Mouse (Mus musculus): Measurements from ENCODE around the gene Rapgef1. TPM values are rescaled to one million over a fixed set of nuclear protein-coding genes. Genes with fewer than 3 reads are reported as not detected.

Rapgef1 gene
- polyA plus RNA-seq, 1 experiment, result 65.2 TPM

DNA sequence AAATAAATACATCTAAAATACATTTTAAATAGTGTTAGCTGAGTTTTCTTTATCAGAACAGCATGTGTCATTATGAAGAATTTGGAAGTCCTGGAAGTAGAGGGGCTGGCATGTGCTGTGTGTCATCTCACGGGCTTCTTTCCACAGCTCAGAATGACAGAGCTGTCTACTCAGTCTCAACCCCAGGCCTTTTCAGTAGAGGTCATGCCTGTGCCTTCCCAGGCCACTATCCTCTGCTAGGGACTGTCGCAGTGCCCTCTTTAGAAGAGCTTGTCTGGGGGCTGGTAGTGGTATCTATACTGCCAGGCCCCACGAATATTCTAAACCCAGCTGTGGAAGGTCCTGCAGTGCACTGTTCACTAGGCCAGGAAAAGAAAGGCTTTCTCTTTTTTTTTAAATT is 2.1 kb downstream of the Rapgef1 start:
- WGBS, result 62% methylated on average over 3 of the region's 3 CpGs
- no peak for DNase-seq
- no peak for TF ChIP-seq POLR2A (IDR thresholded peaks at IDR 0.05; ENCODE audit: borderline replicate concordance, extremely low read depth, low read depth, low read length)
- TF ChIP-seq CTCF (IDR thresholded peaks at IDR 0.05; ENCODE audit: insufficient read depth, low read length), result no peak
- Histone ChIP-seq H3K4me3 (replicated peaks; ENCODE audit: extremely low read depth, low read depth, low read length) (no peak overlapping the region), H3K4me1 (ENCODE audit: control insufficient read depth, insufficient read depth, low read length) (peaks cover 31% of the 10 kb centered on the region)

DNA sequence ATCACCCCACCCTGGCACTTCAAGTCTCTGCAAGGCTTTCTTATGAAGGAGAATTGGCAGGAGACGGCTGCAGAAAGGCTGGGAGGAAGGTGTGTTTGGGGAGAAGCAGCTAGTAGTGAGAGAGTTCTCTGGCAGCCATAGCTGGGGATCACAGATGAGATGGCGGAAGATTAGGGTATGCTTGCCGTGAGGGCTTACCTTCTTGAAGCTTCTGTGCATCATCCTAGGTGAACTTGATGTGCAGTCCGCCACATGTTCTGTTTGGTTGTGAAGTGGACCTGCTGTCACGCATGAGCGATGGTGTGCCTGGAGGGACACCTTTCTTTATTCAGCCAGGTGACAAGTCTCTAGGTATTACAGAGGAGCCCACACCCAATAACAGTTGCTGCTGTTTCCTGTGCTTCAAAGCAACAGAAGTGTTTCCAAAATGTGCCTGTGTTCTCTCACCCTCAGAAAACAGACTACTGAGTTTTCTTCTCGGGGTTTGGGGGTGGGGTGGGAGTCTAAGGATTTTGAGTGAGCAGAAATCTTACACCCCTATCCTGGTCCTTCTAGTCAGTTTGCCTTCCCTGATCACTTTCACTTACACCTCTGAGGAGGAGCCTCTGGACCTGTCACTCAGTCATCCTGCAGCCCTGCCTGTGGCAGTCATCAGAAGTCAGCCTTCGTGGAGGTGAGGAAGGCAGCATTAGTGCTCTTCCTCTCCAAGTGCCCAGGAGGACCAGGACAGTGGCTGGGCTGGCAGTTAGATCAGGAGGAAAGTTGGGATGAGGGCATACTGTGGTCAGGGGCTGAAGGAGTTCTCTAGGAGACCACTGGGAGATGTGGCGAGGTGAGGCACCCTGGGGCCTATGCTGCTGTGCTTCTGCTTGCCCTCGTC is 2.8 kb downstream of the Rapgef1 start:
- DNase-seq, result no peak
- WGBS, result 76% methylated on average over 10 of the region's 10 CpGs
- peaks cover 31% of the 10 kb centered on the region for H3K4me1 ChIP-seq (ENCODE audit: control insufficient read depth, insufficient read depth, low read length)

DNA sequence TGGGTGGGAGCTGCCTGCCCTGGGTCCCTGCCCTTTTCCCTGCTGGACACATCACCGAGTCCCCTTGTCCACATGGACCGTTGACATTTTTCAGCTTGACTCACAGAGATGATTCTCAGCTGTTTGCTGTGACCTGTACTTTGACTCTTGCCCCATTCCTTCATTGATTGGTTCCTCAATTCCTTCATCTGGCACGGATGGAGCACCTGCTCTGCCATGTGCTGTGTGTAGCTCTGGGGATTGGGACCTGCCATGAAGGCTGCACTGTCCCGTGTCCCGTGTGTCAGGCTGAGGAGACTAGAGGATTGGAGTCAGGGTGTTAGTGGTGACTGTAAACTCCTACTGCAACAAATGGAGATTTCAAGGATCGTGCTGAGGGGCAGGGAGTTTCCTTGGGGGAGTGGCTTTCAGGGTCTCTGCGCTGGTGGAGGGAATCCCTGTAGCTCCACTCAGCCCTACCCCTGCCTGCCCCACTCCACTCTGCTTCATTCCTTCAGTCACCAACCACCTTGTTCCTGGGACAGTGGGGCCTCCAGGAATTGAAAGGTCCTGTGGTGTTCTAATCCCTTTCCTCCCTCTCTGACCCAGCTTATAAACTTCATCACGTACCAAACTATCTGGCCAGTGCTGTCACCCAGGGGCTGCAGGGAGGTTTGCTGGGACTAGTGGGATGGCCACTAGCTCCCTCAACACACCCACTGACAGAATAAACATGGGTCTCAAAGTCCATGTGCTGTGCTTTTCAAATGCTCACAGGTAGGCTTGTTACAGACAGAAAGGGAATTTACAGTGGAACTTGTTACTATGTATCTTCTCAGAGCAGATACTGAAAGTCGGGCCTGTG is 3.9 kb downstream of the Rapgef1 start:
- H3K4me1 ChIP-seq (ENCODE audit: control insufficient read depth, insufficient read depth, low read length), result peaks cover 34% of the 10 kb centered on the region
- H3K4me3 ChIP-seq (replicated peaks; ENCODE audit: extremely low read depth, low read depth, low read length), result no peak overlapping the region
- WGBS, result 61% methylated on average over 9 of the region's 9 CpGs
- DNase-seq, result no peak
- no peak for TF ChIP-seq POLR2A (IDR thresholded peaks at IDR 0.05; ENCODE audit: borderline replicate concordance, extremely low read depth, low read depth, low read length)
- no peak for TF ChIP-seq CTCF (IDR thresholded peaks at IDR 0.05; ENCODE audit: insufficient read depth, low read length)

More for the DNA sequence above, 2.8 kb downstream of the Rapgef1 start:
- H3K4me3 ChIP-seq (replicated peaks; ENCODE audit: extremely low read depth, low read depth, low read length), result no peak overlapping the region
- TF ChIP-seq POLR2A (IDR thresholded peaks at IDR 0.05; ENCODE audit: borderline replicate concordance, extremely low read depth, low read depth, low read length) (no peak), CTCF (IDR thresholded peaks at IDR 0.05; ENCODE audit: insufficient read depth, low read length) (no peak)

DNA sequence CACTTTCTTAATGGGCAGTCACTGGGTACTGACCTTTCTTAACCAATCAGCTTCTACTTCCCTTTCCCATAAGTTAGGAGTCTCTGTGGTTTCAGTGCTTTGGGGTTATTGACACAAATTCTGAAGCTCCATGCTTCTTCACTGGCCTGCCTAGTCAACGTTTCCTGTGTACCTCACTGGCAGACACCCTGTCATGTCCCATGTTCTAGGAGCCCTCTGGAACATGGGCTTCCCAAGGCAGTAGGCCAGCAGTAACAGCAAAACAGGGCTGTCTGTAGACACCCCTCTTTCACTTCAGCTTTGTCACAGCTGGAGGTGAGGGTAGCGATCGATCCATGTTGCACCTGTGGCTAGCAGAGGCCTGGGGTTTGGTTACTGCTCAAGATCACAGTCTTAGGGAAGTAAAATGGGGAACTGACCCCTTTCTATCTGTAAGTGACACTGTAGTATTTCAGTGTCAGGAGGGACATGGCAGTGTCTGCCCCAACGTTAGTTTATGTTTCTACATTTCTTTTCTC is 4.6 kb downstream of the Rapgef1 start:
- 59% methylated on average over 4 of the region's 4 CpGs for WGBS
- Histone ChIP-seq H3K4me3 (replicated peaks; ENCODE audit: extremely low read depth, low read depth, low read length) (no peak overlapping the region), H3K4me1 (ENCODE audit: control insufficient read depth, insufficient read depth, low read length) (peaks cover 40% of the 10 kb centered on the region)
- DNase-seq, result no peak
- TF ChIP-seq POLR2A (IDR thresholded peaks at IDR 0.05; ENCODE audit: borderline replicate concordance, extremely low read depth, low read depth, low read length) (no peak), CTCF (IDR thresholded peaks at IDR 0.05; ENCODE audit: insufficient read depth, low read length) (no peak)

DNA sequence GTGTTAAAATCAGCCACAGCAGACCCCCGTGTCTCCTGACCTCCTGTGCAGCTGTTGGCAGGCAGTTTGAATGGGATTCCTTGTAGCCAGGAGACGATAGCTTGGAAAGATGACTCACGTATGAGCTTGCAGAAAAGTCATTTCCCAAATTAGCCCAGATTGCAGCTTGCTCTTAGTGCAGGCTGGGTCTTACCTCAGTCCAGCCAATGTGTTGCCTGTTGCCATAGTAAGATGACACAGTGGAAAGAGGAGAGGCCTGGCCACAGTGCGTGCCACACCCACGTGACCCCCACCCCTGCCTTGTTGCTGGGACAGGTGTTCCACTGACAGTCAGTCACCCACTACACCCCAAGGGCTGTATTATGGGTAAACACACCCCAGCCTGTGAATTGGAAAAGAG is 5.2 kb downstream of the Rapgef1 start:
- peaks cover 42% of the 10 kb centered on the region for H3K4me1 ChIP-seq (ENCODE audit: control insufficient read depth, insufficient read depth, low read length)
- DNase-seq, result no peak
- no peak overlapping the region for H3K4me3 ChIP-seq (replicated peaks; ENCODE audit: extremely low read depth, low read depth, low read length)
- WGBS, result 30% methylated on average over 5 of the region's 5 CpGs
- TF ChIP-seq CTCF (IDR thresholded peaks at IDR 0.05; ENCODE audit: insufficient read depth, low read length), result no peak
- TF ChIP-seq POLR2A (IDR thresholded peaks at IDR 0.05; ENCODE audit: borderline replicate concordance, extremely low read depth, low read depth, low read length), result no peak

DNA sequence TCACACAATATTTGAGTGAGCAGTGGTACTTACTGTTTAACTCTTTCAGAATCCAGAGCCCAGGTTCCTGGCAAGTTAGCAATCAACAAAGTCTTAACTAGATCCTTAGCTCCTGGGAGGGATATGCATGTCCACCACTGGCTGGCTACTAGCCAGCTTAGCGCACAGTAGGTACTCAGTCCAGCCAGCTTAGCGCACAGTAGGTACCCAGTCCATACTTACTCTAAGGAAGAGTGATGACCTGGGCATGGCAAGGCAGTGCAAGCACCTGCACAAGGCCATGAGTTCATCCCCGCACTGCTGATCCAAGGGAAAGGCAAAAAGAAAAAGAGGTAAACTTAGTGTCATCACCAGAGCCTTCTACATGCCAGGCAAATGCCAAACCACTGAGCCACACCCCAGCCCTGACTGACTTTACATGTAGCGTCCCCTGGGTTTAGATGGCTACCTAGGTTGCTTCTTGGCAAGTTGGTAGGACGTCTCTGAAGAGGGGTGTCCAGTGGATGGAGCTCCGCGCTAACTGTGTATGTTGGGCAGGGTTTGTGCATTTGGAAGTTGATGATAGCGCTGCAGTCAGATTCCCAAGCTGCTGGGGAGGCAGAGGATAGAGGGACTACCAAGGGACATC is 6.2 kb downstream of the Rapgef1 start:
- TF ChIP-seq POLR2A (IDR thresholded peaks at IDR 0.05; ENCODE audit: borderline replicate concordance, extremely low read depth, low read depth, low read length) (no peak), CTCF (IDR thresholded peaks at IDR 0.05; ENCODE audit: insufficient read depth, low read length) (no peak)
- peaks cover 37% of the 10 kb centered on the region for H3K4me1 ChIP-seq (ENCODE audit: control insufficient read depth, insufficient read depth, low read length)
- no peak overlapping the region for H3K4me3 ChIP-seq (replicated peaks; ENCODE audit: extremely low read depth, low read depth, low read length)
- WGBS, result 95% methylated on average over 8 of the region's 8 CpGs
- DNase-seq, result no peak

DNA sequence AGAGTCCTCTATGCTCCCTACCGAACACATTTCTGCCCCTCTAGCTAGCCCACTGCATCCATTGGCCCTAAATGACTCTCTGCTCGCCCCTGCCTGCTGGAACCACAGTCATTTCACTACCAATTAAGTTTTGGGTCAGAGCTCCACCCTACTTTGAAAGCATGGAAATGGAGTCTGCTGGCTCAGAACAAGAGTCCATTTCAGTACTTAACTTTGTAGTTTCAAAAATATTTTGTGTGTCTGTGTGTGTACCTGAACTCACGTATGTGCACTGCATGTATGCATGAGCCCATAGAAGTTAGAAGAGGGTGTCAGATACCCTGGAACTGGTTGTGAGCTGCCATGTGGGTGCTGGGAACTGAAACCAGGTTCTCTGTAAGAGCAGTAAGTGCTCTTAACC is 7.8 kb downstream of the Rapgef1 start:
- no peak for DNase-seq
- Histone ChIP-seq H3K4me1 (ENCODE audit: control insufficient read depth, insufficient read depth, low read length) (peaks cover 32% of the 10 kb centered on the region), H3K4me3 (replicated peaks; ENCODE audit: extremely low read depth, low read depth, low read length) (no peak overlapping the region)
- TF ChIP-seq POLR2A (IDR thresholded peaks at IDR 0.05; ENCODE audit: borderline replicate concordance, extremely low read depth, low read depth, low read length) (no peak), CTCF (IDR thresholded peaks at IDR 0.05; ENCODE audit: insufficient read depth, low read length) (no peak)
- 88% methylated on average over 3 of the region's 3 CpGs for WGBS

DNA sequence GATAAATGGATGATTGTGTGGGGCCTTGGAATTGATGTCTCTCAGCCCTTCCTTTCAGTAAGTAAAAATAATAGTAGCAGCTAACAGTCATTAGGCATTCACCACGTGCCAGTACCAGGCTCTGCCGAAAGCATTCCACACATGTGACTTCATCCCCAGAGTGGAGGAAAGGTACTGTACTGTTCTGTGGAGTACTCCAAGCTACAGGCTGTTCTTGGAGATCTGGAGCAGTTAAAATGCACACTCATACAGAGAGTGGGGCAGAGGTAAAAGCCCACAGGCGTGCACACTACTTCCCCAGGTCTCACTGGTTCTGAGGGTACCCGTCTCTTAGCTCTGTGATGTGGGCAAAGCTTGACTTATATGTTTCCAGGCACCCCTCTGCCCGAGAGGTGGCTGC is 8.7 kb downstream of the Rapgef1 start:
- DNase-seq, result no peak
- peaks cover 32% of the 10 kb centered on the region for H3K4me1 ChIP-seq (ENCODE audit: control insufficient read depth, insufficient read depth, low read length)
- WGBS, result 54% methylated on average over 5 of the region's 5 CpGs
- no peak for TF ChIP-seq POLR2A (IDR thresholded peaks at IDR 0.05; ENCODE audit: borderline replicate concordance, extremely low read depth, low read depth, low read length)
- no peak for TF ChIP-seq CTCF (IDR thresholded peaks at IDR 0.05; ENCODE audit: insufficient read depth, low read length)
- no peak overlapping the region for H3K4me3 ChIP-seq (replicated peaks; ENCODE audit: extremely low read depth, low read depth, low read length)

DNA sequence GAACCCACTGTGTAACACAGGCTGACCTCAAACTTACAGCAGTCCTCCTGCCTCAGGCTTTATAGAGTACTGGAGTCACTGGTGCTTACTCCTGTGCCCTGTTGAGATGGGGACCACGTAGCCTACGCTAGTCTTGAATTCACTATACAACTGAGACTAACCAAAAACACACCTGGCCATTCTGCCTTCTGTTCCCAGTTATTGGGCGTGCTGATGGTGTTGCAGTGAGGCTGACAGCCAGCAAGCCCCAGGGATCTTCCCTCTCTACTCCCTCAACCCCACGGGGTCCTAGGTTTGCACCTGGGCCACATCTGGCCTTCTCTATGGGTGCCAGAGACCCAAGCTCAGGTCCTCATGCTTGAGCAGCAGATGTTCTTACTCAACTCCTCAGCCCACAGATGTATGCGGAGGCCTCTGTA is 9.3 kb downstream of the Rapgef1 start:
- WGBS, result 77% methylated on average over 5 of the region's 5 CpGs
- no peak for DNase-seq
- no peak for TF ChIP-seq CTCF (IDR thresholded peaks at IDR 0.05; ENCODE audit: insufficient read depth, low read length)
- TF ChIP-seq POLR2A (IDR thresholded peaks at IDR 0.05; ENCODE audit: borderline replicate concordance, extremely low read depth, low read depth, low read length), result no peak
- peaks cover 30% of the 10 kb centered on the region for H3K4me1 ChIP-seq (ENCODE audit: control insufficient read depth, insufficient read depth, low read length)
- no peak overlapping the region for H3K4me3 ChIP-seq (replicated peaks; ENCODE audit: extremely low read depth, low read depth, low read length)
